Mouse (Mus musculus): Measurements from ENCODE around the gene Slc9b2.

Gene Slc9b2

GRCm38 (mm10) chr3:135313727-135314126, 6.2 kb downstream of the Slc9b2 start:
- DNase-seq, result no peak

- DNase-seq, result no peak
Measured at GRCm38 (mm10) chr3:135314811-135315210, 7.3 kb downstream of the Slc9b2 start.

DNA sequence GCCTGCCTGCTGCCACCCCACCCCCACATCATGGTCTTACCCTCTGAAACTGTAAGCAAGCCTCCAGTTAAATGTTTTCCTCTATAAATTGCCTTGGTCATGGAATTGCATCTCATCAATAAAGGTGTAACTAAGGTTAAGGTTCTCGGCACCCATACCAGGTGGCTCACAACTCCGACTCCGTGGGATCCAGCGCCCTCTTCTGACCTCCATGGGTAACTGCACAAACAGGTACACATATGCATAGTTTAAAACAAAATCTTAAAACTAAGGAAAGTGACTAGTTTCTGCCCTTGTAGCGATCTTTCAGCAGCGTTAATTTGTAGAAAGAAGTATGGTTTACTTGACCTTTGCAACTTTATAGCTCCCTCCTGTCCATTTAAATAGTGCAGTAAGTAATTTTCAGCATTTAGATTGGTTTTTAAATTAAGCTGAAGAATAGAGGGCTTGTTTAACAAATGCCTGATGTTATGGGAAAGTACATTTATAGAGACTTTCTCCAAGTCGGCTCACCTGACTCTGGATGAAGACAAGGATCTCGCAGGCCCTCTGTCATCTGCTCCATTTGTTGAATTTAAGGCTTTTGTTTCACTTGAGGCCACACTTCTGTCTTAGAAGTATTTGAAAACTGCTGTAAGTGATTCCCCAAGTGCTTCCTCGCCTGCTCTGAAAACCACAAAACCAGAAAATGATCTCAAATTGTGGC, 8.4 kb downstream of the Slc9b2 start:
- DNase-seq, result no peak

DNA sequence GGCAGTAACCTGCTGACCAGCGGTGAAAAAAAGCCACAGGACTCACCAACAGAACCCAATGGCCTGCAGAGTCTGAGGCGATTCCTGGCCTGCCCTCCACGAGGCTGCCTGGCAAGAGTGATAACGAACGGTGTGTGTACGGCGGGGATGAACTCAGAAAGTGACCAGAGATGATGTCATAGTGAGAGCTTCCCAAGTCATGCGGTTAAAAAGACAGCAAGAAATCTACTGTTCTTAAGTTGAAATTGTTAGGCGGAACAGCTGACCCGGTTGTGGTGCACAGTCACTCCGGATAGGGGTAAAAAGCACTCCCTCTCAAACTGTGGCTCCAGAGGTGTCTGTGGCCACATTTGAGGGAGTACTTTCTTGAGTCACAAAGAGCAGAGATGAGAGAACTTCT, 10.8 kb downstream of the Slc9b2 start:
- no peak for DNase-seq

- DNase-seq, result no peak
Measured at GRCm38 (mm10) chr3:135324354-135324753, 16.9 kb downstream of the Slc9b2 start.

GRCm38 (mm10) chr3:135327176-135327575, 19.7 kb downstream of the Slc9b2 start:
- DNase-seq, result no peak

DNA sequence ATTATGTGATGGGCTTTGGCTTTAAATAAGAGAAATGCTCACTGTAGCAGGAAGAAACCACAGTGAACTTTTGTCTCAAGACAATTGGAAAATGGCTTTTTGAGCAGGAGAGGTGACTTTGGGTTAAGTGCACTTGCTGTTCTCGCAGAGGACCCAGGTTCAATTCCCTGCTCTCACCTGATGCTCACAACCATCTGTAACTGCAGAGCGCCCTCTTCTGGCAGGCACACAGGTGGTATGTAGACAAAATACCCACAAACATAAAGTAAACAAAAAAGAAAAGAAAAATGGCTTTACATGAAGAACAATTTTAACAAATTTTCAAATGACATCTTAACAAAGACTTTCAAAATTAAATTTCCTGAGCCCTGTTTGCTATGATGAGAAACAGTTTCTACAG, 20.1 kb downstream of the Slc9b2 start:
- DNase-seq, result no peak

- DNase-seq, result peak; percentile 56 to 72
Measured at GRCm38 (mm10) chr3:135328560-135328959, 21.1 kb downstream of the Slc9b2 start.

- no peak for DNase-seq
Measured at GRCm38 (mm10) chr3:135332691-135333090, 25.2 kb downstream of the Slc9b2 start.

DNA sequence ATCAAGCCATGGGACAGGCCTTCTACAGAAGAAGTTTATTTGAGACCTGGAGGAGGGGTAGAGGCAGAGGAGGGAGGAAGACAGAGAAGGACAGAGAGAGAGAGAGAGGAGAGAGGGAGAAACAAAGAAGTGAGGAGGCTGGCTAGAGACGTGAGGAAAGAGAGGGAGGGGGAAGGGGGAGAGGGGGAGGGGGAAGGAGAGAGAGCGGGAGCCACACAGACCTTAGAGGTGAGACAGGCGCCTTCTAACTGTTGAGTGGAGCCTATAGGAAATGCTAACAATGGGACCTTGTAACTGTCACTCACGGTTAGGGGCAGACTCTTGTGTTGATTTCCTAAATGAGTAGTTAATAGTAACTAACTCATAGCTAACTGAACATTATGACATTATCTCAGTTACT, 26.3 kb downstream of the Slc9b2 start:
- no peak for DNase-seq

DNA sequence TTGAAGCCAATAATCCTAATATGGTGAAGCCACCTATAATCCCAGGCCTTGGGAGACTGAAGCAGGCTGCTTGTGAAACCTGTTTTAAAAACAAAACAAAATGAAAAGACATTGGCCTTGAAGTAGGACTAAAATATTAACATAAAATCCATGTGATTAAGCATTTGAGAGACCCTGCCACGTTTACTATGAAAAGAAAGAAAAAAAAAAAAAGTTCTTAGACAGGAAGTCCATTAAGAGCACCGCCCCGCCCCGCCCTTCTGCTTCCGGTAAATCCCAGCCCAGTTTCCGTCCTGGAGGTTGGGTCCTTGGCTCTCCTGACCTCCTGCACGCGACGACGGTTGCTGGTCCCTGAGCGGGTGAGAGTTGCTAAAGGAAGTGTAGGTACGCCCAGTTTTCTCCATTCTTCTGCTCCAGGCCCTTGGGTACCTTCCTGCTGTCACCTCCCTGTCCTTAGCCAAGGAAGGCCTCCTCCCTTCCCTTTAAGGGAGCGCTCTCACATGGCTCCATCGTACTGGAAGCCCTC, 40.3 kb downstream of the Slc9b2 start, which contains the start of gene Slc9b1:
Gene Slc9b1, plus strand, starts transcription at position 291 of the 526 bp plus-strand sequence.
- no peak for DNase-seq

- peak; percentile 14 to 26 for DNase-seq
Measured at GRCm38 (mm10) chr3:135349022-135349421, 41.5 kb downstream of the Slc9b2 start.

GRCm38 (mm10) chr3:135351857-135352256, 44.4 kb downstream of the Slc9b2 start:
- DNase-seq, result no peak

GRCm38 (mm10) chr3:135357394-135357793, 49.9 kb downstream of the Slc9b2 start:
- no peak for DNase-seq

DNA sequence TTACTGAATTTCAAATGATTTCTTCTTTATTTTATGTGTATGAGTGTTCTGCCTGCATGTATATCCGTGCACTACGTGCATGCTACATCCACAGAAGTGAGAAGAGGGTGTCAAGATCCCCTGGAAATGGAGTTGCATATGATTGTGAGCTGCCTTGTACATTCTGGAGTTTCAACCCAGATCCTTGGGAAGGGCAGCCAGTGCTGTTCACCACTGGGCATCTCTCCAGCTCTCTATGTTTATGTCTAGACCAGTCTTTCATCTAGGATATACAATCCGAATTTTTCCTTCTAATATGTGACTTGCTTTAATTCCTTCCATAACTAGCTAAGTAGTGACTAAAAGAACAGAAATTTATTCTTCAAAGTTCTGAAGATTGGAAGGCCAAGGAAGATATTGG, 68.3 kb downstream of the Slc9b2 start:
- DNase-seq, result no peak

- DNase-seq, result no peak
Measured at GRCm38 (mm10) chr3:135377445-135377844, 69.9 kb downstream of the Slc9b2 start.

GRCm38 (mm10) chr3:135379868-135380267, 72.4 kb downstream of the Slc9b2 start:
- no peak for DNase-seq

DNA sequence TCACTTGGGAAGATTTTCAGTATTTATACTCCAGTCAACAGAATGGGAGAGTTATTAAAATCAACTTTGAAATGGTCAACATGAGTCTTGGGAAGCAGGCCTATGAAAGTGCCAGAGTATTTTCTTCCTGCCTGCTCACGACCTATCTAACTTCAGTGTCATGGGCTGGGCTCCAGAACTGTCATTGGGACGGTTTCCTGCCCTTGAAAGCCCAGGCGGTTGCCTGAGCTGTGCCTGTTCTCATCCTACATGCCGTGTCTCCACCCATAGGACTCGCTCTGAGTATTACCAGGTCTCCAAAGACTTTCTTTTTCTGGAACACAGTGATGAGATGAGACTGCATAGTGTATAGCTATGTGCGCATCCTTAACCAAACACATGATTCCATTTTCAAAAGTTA, 85.7 kb downstream of the Slc9b2 start:
- no peak for DNase-seq

Measured in cerebellum, postnatal 14 days (tissue).